Mouse (Mus musculus) midbrain, embryonic 11.5 days (tissue): ENCODE data around the gene Igsf9. TPM values are rescaled to one million over a fixed set of nuclear protein-coding genes. Genes with fewer than 3 reads are reported as not detected.
A peak's percentile ranks its signal among the peaks of the same experiment; 100 is the strongest.

Source experiments
- ATAC-seq: fragments of 200-750 bp; cut with Nextera tagmentation; 2 replicates; pipeline ENCODE4 v1.8.0; 2017; ENCODE audit warnings: moderate TSS enrichment, moderate library complexity; ENCODE audit not compliant: low FRiP score
- DNase-seq: peaks from one replicate; pipeline ENCODE4 v3.0.0; 2015; ENCODE audit warnings: low spot score; ENCODE audit errors: missing footprints
- H3K27ac ChIP-seq: fragments of 300-500 bp; sonication (generic); 2 replicates; pipeline ENCODE4 v1.5.1; 2014; ENCODE audit warnings: low read depth, low read length
- H3K27me3 ChIP-seq: fragments of 300-500 bp; sonication (generic); 2 replicates; pipeline ENCODE4 v1.6.1; 2014; ENCODE audit warnings: mild to moderate bottlenecking, low read length, moderate library complexity, mixed read lengths; ENCODE audit not compliant: control insufficient read depth, insufficient read depth
- H3K36me3 ChIP-seq: fragments of 300-500 bp; sonication (generic); 2 replicates; pipeline ENCODE4 v1.6.1; 2014; ENCODE audit warnings: mild to moderate bottlenecking, low read length, moderate library complexity, mixed read lengths; ENCODE audit not compliant: control insufficient read depth, insufficient read depth
- H3K4me1 ChIP-seq: fragments of 300-500 bp; sonication (generic); 2 replicates; pipeline ENCODE4 v1.6.1; 2014; ENCODE audit warnings: low read length; ENCODE audit not compliant: control insufficient read depth, insufficient read depth
- H3K4me2 ChIP-seq: fragments of 300-500 bp; sonication (generic); 2 replicates; pipeline ENCODE4 v1.6.1; 2014; ENCODE audit warnings: mild to moderate bottlenecking, moderate library complexity
- H3K4me3 ChIP-seq: fragments of 300-500 bp; sonication (generic); 2 replicates; pipeline ENCODE4 v1.5.1; 2014; ENCODE audit warnings: low read depth, low read length
- H3K9ac ChIP-seq: fragments of 300-500 bp; sonication (generic); 2 replicates; pipeline ENCODE4 v1.6.1; 2014; ENCODE audit warnings: low read length
- H3K9me3 ChIP-seq: fragments of 300-500 bp; sonication (generic); 2 replicates; pipeline ENCODE4 v1.6.1; 2016; ENCODE audit warnings: low read length; ENCODE audit not compliant: control insufficient read depth
- WGBS: fragments of 180-500 bp; shearing (Covaris S2); extraction: QIAGEN DNeasy Blood & Tissue Kit; methylation state at CpG from one replicate; pipeline ENCODE4 v1.1.7; 2014; 5-methylcytosine and 5-hydroxymethylcytosine counted together
- polyA plus RNA-seq: library from polyadenylated mRNA; unstranded; fragments of >200 nt; fragmentation: Nextera tagmentation; extraction: Ambion mirVana; gene quantifications from 2 replicates; pipeline ENCODE4 v1.2.1, GENCODE M21; 2014

Igsf9 gene
- polyA plus RNA-seq, 1 experiment from 2014 or later: 49.7 TPM

DNA sequence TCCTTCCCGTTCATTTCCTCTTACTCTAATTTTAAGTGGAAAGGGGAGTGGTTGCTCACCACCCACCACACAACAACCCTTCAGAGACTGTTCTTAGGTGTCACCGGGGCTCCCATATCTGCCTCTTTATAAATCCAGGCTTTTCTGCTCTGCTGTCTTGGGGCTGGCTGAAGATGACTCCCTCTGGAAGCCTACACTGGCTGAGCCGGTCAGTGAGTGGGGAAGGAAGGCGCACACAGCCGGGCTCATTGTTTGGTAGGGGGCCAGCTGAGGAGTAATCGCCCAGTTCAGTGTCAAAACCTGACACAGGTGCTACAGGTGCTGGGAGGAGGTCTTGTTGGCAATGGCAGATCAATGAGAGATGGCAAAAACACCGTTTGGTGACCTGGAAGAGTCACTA lies 44.4 kb downstream of the Igsf9 start:
- H3K4me2 ChIP-seq: no peak overlapping the region
- no peaks in the 10 kb centered on the region for H3K9me3 ChIP-seq
- no peak for ATAC-seq
- H3K4me3 ChIP-seq: no peak overlapping the region
- no peak overlapping the region for H3K27ac ChIP-seq
- no peaks in the 10 kb centered on the region for H3K36me3 ChIP-seq
- no peak overlapping the region for H3K9ac ChIP-seq
- H3K27me3 ChIP-seq: peaks cover 2% of the 10 kb centered on the region; the same call in 1 of the 2 replicates
- no peak for DNase-seq
- 0 out of 2 replicates have a peak, but pooled peaks cover 2% of the 10 kb centered on the region for H3K4me1 ChIP-seq
- WGBS: 82% methylated on average over 7 of the region's 7 CpGs

DNA sequence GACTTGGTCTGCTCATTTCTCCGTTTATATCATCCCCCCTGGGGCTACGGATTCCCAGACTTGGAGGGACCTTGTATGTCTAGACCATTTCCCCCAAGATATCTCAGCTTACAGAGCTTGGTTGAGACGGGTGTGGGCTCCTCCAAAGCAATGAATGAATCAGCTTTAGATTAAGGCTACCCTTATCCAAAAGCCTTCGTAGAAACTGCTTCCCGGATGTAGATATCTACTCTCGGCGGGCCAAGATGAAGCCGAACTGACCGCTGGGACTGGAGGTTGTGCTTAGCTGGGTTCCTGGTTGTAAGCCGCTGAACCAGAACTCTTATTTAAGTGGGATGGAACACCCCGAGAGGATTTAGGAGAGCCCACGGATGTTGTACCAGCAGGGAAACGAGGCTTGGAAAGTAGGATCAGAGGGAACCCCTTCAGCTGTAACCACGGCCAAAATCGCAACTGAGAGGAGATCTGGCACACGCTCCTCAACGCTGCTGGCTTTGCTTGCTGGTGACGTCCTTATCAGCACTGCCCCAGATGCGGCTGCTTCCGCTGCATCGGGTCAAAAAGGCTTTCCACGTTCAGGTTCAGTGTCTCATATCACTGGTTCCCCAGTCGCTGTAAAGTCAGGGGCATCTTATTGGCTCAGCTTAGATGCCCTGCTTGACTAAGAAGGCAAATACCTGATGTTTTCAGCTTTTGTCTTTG lies 44.9 kb downstream of the Igsf9 start:
- Histone ChIP-seq H3K27me3 (peaks cover 2% of the 10 kb centered on the region; the same call in 1 of the 2 replicates), H3K27ac (no peak overlapping the region), H3K36me3 (no peaks in the 10 kb centered on the region), H3K4me3 (no peak overlapping the region), H3K4me2 (no peak overlapping the region), H3K4me1 (no peaks in the 10 kb centered on the region), H3K9me3 (no peaks in the 10 kb centered on the region), H3K9ac (no peak overlapping the region)
- no peak for ATAC-seq
- 72% methylated on average over 23 of the region's 23 CpGs for WGBS
- DNase-seq: no peak

DNA sequence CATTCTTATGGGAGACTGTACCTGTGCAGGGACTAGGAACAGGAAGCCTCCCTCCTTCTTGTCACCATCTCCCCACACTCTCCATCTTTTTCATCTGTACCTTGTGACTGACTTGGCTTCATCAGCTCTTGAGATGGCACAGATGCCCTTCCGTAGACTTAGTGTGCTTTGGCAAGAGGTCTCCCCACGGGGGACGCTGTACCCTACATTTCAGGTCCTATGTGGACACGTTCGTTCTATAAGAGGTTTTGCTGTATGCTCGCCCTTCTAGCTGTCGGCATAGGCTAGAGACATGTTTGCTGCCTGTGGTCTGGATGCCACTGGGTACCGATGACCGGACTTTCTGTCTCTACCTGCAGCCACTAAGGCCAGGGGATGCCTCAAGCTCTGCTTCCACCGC lies 45.8 kb downstream of the Igsf9 start:
- DNase-seq: no peak
- Histone ChIP-seq H3K4me2 (no peak overlapping the region), H3K4me3 (no peak overlapping the region), H3K4me1 (peaks cover 6% of the 10 kb centered on the region), H3K9ac (no peak overlapping the region), H3K9me3 (no peaks in the 10 kb centered on the region), H3K27me3 (peaks cover 7% of the 10 kb centered on the region; the same call in 1 of the 2 replicates), H3K36me3 (no peaks in the 10 kb centered on the region), H3K27ac (no peak overlapping the region)
- no peak for ATAC-seq
- 94% methylated on average over 10 of the region's 10 CpGs for WGBS

DNA sequence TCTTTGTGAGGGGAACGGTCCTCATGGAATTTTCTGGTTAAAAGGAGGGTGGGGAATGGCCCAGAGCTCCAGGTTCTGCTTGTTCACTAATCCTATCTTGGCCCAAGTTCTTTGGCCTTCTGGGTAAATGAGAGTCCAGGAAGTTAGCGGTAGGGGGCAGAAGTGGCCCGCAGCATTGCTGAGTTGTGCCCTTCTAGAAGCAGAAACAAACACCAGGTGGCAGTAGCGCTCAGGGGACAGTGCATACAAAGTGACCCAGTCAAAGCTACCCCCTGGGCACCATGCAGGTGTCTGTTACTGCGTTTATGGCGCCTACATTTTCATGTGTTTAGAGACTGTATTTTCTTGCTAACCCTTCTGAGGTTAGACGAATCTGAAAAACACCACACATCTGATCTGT lies 47.1 kb downstream of the Igsf9 start:
- Histone ChIP-seq H3K36me3 (no peaks in the 10 kb centered on the region), H3K4me3 (no peak overlapping the region), H3K9ac (no peak overlapping the region), H3K9me3 (no peaks in the 10 kb centered on the region), H3K4me1 (peaks cover 12% of the 10 kb centered on the region), H3K4me2 (no peak overlapping the region), H3K27ac (no peak overlapping the region), H3K27me3 (peaks cover 7% of the 10 kb centered on the region; the same call in 1 of the 2 replicates)
- 9% methylated on average over 7 of the region's 7 CpGs for whole genome bisulfite sequencing
- DNase-seq: peak; percentile 96
- ATAC-seq: peak; percentile 73

DNA sequence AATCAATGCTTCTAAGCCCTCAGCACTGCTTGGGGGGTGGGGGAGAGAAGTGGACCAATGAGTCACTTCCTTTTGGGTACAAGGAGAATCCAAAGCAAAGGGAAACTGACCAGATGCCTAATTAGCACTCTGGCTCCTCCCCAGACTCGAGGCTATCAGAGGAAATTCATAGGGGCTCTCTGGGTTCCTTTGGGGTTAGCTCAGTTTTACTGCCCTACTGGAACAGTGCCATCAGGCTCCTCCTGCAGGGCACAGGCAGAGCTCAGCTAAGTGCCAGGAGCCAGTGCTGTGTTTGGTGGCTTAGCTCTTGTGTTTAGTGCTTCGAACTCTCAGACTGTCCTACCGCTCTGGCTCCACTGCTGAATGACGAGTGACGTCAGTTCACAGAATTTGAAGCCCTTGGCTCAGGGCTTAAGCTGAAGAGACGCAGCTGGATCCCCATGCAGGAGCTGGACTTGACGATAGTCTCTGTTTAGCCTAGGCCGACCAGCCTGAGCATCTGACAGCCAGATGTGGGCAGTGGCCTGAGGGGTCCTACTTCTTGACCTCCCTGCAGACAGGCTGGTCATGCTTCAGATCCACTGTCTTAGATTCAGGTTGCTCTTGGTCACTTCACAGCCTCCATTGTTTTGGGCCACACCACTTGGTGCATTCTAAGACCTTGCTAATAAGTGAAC lies 49.1 kb downstream of the Igsf9 start:
- no peak overlapping the region for H3K27ac ChIP-seq
- H3K4me1 ChIP-seq: peaks cover 12% of the 10 kb centered on the region
- H3K4me3 ChIP-seq: no peak overlapping the region
- DNase-seq (no peak), ATAC-seq (peak; percentile 4; the same call in 1 of the 2 replicates)
- no peaks in the 10 kb centered on the region for H3K36me3 ChIP-seq
- H3K27me3 ChIP-seq: peaks cover 9% of the 10 kb centered on the region; the same call in 1 of the 2 replicates
- no peaks in the 10 kb centered on the region for H3K9me3 ChIP-seq
- 36% methylated on average over 8 of the region's 8 CpGs for WGBS
- no peak overlapping the region for H3K9ac ChIP-seq
- H3K4me2 ChIP-seq: no peak overlapping the region

DNA sequence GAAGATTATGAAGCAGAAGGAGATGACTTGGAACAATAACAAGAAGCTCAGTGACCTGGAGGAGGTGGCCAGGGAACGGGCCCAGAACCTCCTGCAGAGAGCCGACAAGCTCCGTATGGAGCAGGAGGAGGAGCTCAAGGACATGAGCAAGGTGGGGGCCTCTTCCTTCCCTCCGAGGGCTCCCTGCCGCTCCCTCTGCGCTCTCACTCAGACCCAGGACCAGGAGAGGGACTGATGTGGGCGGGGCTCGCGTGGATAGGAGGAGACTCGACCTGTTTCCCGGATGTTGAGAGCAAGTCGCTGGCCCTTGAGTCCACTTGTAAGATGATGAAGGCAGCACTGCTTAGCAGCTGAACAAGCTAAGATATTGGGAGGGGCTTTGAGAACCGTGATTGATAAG lies 51.0 kb downstream of the Igsf9 start:
- Histone ChIP-seq H3K4me2 (peak overlapping the region; percentile 51), H3K9me3 (no peaks in the 10 kb centered on the region), H3K36me3 (no peaks in the 10 kb centered on the region), H3K9ac (peak overlapping the region; percentile 55), H3K4me3 (peak overlapping the region; percentile 23), H3K4me1 (peaks cover 12% of the 10 kb centered on the region), H3K27me3 (peaks cover 9% of the 10 kb centered on the region; the same call in 1 of the 2 replicates), H3K27ac (no peak overlapping the region)
- 3% methylated on average over 13 of the region's 13 CpGs for WGBS
- ATAC-seq: peak; percentile 80
- peak; percentile 93 for DNase-seq

DNA sequence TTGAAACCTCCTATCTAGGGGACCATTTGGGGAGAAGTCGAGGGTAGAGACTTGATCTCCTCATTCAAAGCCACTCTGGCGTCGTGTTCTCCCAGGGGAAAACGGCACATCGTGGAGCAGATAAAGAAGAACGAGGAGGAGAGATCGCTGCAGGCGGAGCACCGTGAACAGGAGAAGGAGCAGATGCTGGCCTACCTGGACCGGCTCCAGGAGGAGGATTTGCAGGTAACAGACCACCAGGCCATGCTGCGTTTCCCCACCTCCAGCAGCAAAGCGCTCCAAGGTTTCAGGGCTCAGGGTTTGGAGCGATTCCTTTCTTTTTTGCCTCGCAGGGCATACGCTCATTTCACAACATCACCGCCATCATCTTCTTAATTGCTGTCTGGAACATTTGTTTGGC lies 53.5 kb downstream of the Igsf9 start:
- Histone ChIP-seq H3K4me3 (no peak overlapping the region), H3K36me3 (no peaks in the 10 kb centered on the region), H3K27ac (no peak overlapping the region), H3K4me2 (no peak overlapping the region), H3K9ac (no peak overlapping the region), H3K9me3 (no peaks in the 10 kb centered on the region), H3K27me3 (peaks cover 7% of the 10 kb centered on the region; the same call in 1 of the 2 replicates), H3K4me1 (peaks cover 12% of the 10 kb centered on the region)
- DNase-seq (no peak), ATAC-seq (no peak)
- 85% methylated on average over 16 of the region's 16 CpGs for WGBS

DNA sequence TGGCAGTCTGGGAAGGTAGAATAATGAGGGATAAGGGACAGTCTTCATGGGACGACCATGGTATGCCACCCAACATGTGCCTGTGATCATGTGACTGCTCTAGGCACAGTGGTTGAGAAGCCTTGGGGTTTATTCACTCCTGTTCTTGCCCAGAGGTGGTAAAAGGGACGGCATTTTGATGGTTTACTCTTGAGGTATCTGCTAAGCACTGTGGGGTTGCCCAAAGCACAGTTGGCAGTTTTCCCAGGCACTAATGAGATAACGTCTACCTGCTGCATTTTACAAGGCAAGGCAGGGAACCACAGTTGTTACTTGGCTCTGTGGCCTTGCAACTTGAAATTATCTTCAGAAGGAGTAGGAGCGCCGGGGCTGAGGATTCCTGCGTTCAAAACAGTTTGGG lies 58.2 kb downstream of the Igsf9 start:
- Histone ChIP-seq H3K36me3 (no peaks in the 10 kb centered on the region), H3K27ac (no peak overlapping the region)
- no peak for DNase-seq

DNA sequence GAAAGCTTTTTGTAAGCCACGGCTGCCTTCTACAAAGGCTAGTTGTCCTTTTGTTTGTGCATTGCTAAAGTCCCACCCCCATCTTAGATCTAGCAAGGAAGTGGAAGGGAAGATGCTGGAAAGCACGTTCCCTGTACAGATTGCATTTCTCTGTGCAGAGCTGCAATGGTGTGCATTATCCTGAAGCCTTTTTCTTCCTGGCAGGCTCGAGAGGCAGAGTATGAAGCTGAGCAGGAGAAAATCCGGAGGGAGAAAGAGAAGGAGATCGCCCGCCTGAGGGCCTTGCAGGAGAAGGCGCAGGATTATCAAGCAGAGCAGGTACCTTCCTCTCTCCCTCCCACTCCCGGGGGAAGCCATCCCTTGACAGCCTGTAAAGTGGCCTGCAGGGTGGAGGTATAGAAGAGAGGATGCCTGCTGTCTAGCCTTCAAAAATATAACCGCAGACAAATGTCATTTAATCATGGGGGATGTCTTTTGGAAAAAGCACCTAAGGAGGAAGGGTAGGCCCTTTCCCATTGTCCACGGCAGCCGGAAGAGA lies 58.8 kb downstream of the Igsf9 start:
- Histone ChIP-seq H3K4me2 (no peak overlapping the region), H3K9ac (no peak overlapping the region), H3K4me3 (no peak overlapping the region), H3K27me3 (no peaks in the 10 kb centered on the region), H3K36me3 (no peaks in the 10 kb centered on the region), H3K27ac (no peak overlapping the region), H3K9me3 (no peaks in the 10 kb centered on the region), H3K4me1 (peaks cover 4% of the 10 kb centered on the region; the same call in 1 of the 2 replicates)
- ATAC-seq (0 out of 2 replicates have a peak, but pooled peaks have one; percentile 41), DNase-seq (peak; percentile 68)
- WGBS: 43% methylated on average over 11 of the region's 11 CpGs

More for the DNA sequence above, 58.2 kb downstream of the Igsf9 start:
- H3K9me3 ChIP-seq: no peaks in the 10 kb centered on the region
- ATAC-seq: no peak
- H3K4me1 ChIP-seq: peaks cover 4% of the 10 kb centered on the region; the same call in 1 of the 2 replicates
- no peak overlapping the region for H3K9ac ChIP-seq
- H3K4me3 ChIP-seq: no peak overlapping the region
- no peaks in the 10 kb centered on the region for H3K27me3 ChIP-seq
- WGBS: 69% methylated on average over 6 of the region's 6 CpGs
- H3K4me2 ChIP-seq: no peak overlapping the region
